Mouse (Mus musculus): ENCODE measurements at regions not wholly inside any gene's neighbourhood (a gene's known extent, or its start where the extent isn't known, plus 50 kb on each side); places are given as distances from the start of the nearest gene placed in this dataset.

DNA sequence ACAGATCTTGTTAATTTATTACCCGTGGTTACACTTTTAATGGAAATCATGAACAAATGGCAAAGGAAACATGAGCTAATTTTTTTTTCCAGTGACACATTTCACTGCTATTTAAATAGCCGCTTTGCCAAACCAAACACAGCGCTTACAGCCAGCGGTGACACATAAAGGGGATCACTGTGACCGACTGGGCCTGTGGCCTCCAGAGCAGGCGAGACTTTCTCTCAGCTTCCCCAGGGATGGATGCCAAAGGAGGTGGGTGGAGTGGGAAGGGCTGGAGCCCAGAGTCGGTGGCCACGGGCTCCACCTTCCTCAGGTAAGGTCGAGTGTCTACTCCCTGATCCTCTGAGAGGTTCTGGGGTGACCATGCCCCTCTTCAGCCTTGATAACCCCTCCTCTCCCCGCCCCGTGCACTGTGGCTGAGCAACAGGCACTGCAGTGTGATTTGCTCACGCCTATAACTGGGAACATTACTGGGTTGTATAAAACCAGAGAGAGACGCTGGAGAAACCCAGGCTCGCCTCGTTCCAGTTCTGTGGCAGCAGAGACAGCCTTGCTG is 66.6 kb upstream of the Pkdcc start:
- H3K9me3 ChIP-seq (replicated peaks; ENCODE audit: low read length), result peaks cover 3% of the 10 kb centered on the region
- peaks cover 0 to 9% of the 10 kb centered on the region in 2 experiments; a peak in 2 of 4 replicates for H3K4me1 ChIP-seq (ENCODE audit: control insufficient read depth in 1 of 2, insufficient read depth in 2 of 2)
- dilution Hi-C loops (cut with MboI; ENCODE audit: extremely low pct_ligation_motif_present, extremely low pct_unique_long_range_greater_than_20kb, low sequenced_read_pairs), result no loop called here
- no peak for TF ChIP-seq ZMIZ1 (IDR thresholded peaks at IDR 0.05; ENCODE audit: low read depth, low read length)
- TF ChIP-seq MAX (IDR thresholded peaks at IDR 0.05; ENCODE audit: low read length), result no peak
- DNase-seq (ENCODE audit: extremely low read depth), result no peak
- no peaks in the 10 kb centered on the region for H3K79me2 ChIP-seq (replicated peaks; ENCODE audit: control insufficient read depth, extremely low read depth, insufficient read depth, poor library complexity, severe bottlenecking)
- in situ Hi-C loops (cut with MboI; ENCODE audit: low pct_ligation_motif_present, low pct_unique_long_range_greater_than_20kb, low sequenced_read_pairs), result no loop called here
- H3K36me3 ChIP-seq (replicated peaks in 1 of 2; ENCODE audit: control insufficient read depth in 1 of 2, insufficient read depth in 1 of 2, low read length in 1 of 2), result no peaks in the 10 kb centered on the region
- H3K4me2 ChIP-seq (ENCODE audit: insufficient read depth, low read depth, poor library complexity, severe bottlenecking), result no peak overlapping the region
- H3K4me3 ChIP-seq (replicated peaks in 1 of 3; ENCODE audit: low read depth in 2 of 3, low read length in 2 of 3, poor library complexity in 1 of 3), result no peak overlapping the region
- no peak overlapping the region for H3K27ac ChIP-seq (ENCODE audit: insufficient read depth, low read depth)
- H3K9ac ChIP-seq (ENCODE audit: insufficient read depth, low read depth), result no peak overlapping the region
- no peaks in the 10 kb centered on the region for H3K27me3 ChIP-seq (replicated peaks)

DNA sequence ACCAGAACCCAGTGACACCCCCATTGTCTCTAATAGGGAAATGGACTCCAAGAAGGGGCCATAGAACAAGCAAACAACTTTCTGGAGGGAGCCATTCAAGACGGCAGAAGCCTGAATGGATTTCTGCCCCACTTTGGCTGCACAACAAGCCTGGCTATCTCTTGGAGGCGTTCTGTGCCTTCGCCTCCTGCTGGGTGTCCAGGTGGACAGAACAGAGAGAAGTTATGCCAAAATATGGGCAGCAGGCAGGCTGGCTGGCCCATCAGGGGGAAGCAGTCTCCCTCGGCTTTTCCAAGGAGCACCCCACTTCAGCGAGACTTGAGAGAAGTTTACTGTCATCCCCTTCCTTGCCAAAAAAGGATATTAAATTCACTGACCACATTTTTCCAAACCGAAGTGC is 65.8 kb upstream of the Pkdcc start:
- Histone ChIP-seq H3K9me3 (replicated peaks; ENCODE audit: low read length) (peaks cover 3% of the 10 kb centered on the region), H3K27ac (ENCODE audit: insufficient read depth, low read depth) (no peak overlapping the region), H3K27me3 (replicated peaks) (no peaks in the 10 kb centered on the region), H3K79me2 (replicated peaks; ENCODE audit: control insufficient read depth, extremely low read depth, insufficient read depth, poor library complexity, severe bottlenecking) (no peaks in the 10 kb centered on the region), H3K36me3 (replicated peaks in 1 of 2; ENCODE audit: control insufficient read depth in 1 of 2, insufficient read depth in 1 of 2, low read length in 1 of 2) (no peaks in the 10 kb centered on the region), H3K9ac (ENCODE audit: insufficient read depth, low read depth) (no peak overlapping the region), H3K4me1 (ENCODE audit: control insufficient read depth in 1 of 2, insufficient read depth in 2 of 2) (peaks cover 0 to 9% of the 10 kb centered on the region in 2 experiments; a peak in 2 of 4 replicates), H3K4me2 (ENCODE audit: insufficient read depth, low read depth, poor library complexity, severe bottlenecking) (no peak overlapping the region), H3K4me3 (replicated peaks in 1 of 3; ENCODE audit: low read depth in 2 of 3, low read length in 2 of 3, poor library complexity in 1 of 3) (no peak overlapping the region)
- in situ Hi-C loops (cut with MboI; ENCODE audit: low pct_ligation_motif_present, low pct_unique_long_range_greater_than_20kb, low sequenced_read_pairs) (no loop called here), dilution Hi-C loops (cut with MboI; ENCODE audit: extremely low pct_ligation_motif_present, extremely low pct_unique_long_range_greater_than_20kb, low sequenced_read_pairs) (no loop called here)
- no peak for DNase-seq (ENCODE audit: extremely low read depth)
- TF ChIP-seq POLR2A (IDR thresholded peaks at IDR 0.05; ENCODE audit: low read depth, low read length) (no peak), IRF4 (IDR thresholded peaks at IDR 0.05; ENCODE audit: low read depth, low read length) (no peak), TBP (conservative IDR thresholded peaks at IDR 0.05; ENCODE audit: low read depth, low read length) (no peak), BHLHE40 (IDR thresholded peaks at IDR 0.05; ENCODE audit: low read depth, low read length) (no peak), ELF1 (IDR thresholded peaks at IDR 0.05; ENCODE audit: low read depth, low read length) (no peak)

DNA sequence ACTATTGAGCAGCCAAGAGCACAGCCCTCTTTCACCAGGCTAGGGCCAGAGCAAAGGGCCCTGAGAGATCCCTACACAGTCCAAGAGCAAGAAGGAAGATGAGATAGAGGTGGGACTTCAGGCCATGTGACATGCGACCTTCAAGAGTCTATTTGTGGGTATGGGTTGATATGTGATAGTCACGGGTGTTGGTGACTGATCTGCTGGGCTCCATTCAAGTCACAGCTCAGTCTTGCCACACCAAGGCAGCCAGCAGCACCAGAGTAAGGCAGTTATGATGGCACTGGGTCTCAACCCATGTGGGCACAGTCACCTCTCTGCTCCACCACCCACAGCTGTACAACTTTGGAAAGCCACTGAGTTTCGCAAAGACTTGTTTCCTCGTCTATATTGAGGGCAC is 60.0 kb upstream of the Pkdcc start:
- no peak overlapping the region for H3K9ac ChIP-seq (ENCODE audit: insufficient read depth, low read depth)
- H3K4me1 ChIP-seq (ENCODE audit: control insufficient read depth in 1 of 2, insufficient read depth in 2 of 2), result peaks cover 7 to 48% of the 10 kb centered on the region in 2 experiments; a peak in 3 of 4 replicates
- no peak overlapping the region for H3K4me2 ChIP-seq (ENCODE audit: insufficient read depth, low read depth, poor library complexity, severe bottlenecking)
- no peak overlapping the region for H3K4me3 ChIP-seq (replicated peaks in 1 of 3; ENCODE audit: low read depth in 2 of 3, low read length in 2 of 3, poor library complexity in 1 of 3)
- no peak for DNase-seq (ENCODE audit: extremely low read depth)
- no peak for TF ChIP-seq USF2 (conservative IDR thresholded peaks at IDR 0.05; ENCODE audit: low read depth, low read length)
- H3K9me3 ChIP-seq (replicated peaks; ENCODE audit: low read length), result peaks cover 3% of the 10 kb centered on the region
- no peaks in the 10 kb centered on the region for H3K27me3 ChIP-seq (replicated peaks)
- dilution Hi-C loops (cut with MboI; ENCODE audit: extremely low pct_ligation_motif_present, extremely low pct_unique_long_range_greater_than_20kb, low sequenced_read_pairs), result no loop called here
- no peaks in the 10 kb centered on the region for H3K36me3 ChIP-seq (replicated peaks in 1 of 2; ENCODE audit: control insufficient read depth in 1 of 2, insufficient read depth in 1 of 2, low read length in 1 of 2)
- in situ Hi-C loops (cut with MboI; ENCODE audit: low pct_ligation_motif_present, low pct_unique_long_range_greater_than_20kb, low sequenced_read_pairs), result no loop called here
- H3K27ac ChIP-seq (ENCODE audit: insufficient read depth, low read depth), result no peak overlapping the region
- no peaks in the 10 kb centered on the region for H3K79me2 ChIP-seq (replicated peaks; ENCODE audit: control insufficient read depth, extremely low read depth, insufficient read depth, poor library complexity, severe bottlenecking)

Measured in CH12.LX (cell line).